Mouse (Mus musculus): ENCODE results near the gene Cdc14b. TPM values are rescaled to one million over a fixed set of nuclear protein-coding genes. Genes with fewer than 3 reads are reported as not detected.
A peak's percentile ranks its signal among the peaks of the same experiment; 100 is the strongest.
"Not testable (repeated sequence)": the region's sequence is repeated elsewhere in the genome, so short reads cannot be mapped to it uniquely, and the experiment has no call there.

Gene Cdc14b
- polyA plus RNA-seq, 1 experiment from 2014 or later = 29.5 TPM

DNA sequence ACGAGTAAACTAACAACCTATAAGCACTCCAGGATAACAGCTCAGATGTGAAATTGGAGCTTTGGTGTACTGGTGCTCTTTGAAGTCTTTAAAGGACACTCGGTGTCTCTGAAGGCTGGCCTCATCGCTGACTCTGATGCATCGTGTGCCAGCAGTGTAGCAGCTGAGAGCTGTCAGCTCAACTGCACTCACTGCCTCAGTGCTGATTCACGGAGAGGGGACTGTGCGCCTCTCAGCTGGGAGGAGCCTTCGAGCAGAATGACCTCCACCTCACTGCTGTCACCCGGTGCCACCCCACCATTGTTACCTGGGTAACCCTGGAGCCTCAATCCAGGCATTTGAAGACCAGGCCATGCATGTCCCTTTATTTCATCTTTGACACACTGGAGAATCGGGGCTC, 7.9 kb downstream of the Cdc14b start:
- H3K9me3 ChIP-seq (replicated peaks; ENCODE audit: control insufficient read depth, low read length) = no peaks in the 10 kb centered on the region
- no peak overlapping the region for H3K4me3 ChIP-seq (ENCODE audit: low read depth, low read length)
- H3K4me2 ChIP-seq = peak overlapping the region; percentile 24; the same call in 1 of the 2 replicates
- no peak overlapping the region for H3K9ac ChIP-seq (ENCODE audit: low read depth, low read length)
- no peaks in the 10 kb centered on the region for H3K27me3 ChIP-seq (ENCODE audit: control insufficient read depth, insufficient read depth, low read length)
- peak; percentile 39; the same call in 1 of the 2 replicates for ATAC-seq (replicated peaks; ENCODE audit: insufficient number of reproducible peaks, low FRiP score, low TSS enrichment)
- WGBS (ENCODE audit: insufficient replicate concordance) = 25% methylated on average over 9 of the region's 9 CpGs
- H3K36me3 ChIP-seq (ENCODE audit: control insufficient read depth, insufficient read depth, low read length) = no peaks in the 10 kb centered on the region
- peaks cover 4% of the 10 kb centered on the region for H3K4me1 ChIP-seq (ENCODE audit: control insufficient read depth, insufficient read depth, low read length)
- no peak overlapping the region for H3K27ac ChIP-seq (ENCODE audit: low read depth, low read length)

DNA sequence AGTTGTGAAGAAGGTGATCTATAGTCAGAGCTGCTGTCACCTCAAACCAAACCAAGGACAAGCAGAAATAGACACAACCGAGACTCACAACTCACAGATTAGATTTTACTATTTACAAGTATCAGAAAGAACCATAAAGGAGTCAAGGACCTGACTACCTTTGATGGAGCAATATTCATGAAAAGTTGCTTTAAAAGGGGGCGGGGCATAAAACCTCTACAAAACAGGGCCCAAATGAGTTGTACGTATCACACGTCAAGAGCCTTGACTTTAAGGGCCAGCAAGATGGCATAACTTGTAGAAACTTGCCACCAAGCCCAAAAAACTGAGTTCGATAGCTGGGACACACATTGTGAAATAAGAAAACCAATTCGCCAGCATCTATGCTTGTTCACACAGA, 10.5 kb downstream of the Cdc14b start:
- Histone ChIP-seq H3K4me1 (ENCODE audit: control insufficient read depth, insufficient read depth, low read length) (peaks cover 4% of the 10 kb centered on the region), H3K9me3 (replicated peaks; ENCODE audit: control insufficient read depth, low read length) (no peaks in the 10 kb centered on the region), H3K36me3 (ENCODE audit: control insufficient read depth, insufficient read depth, low read length) (no peaks in the 10 kb centered on the region), H3K4me3 (ENCODE audit: low read depth, low read length) (no peak overlapping the region), H3K27me3 (ENCODE audit: control insufficient read depth, insufficient read depth, low read length) (no peaks in the 10 kb centered on the region), H3K9ac (ENCODE audit: low read depth, low read length) (no peak overlapping the region), H3K4me2 (no peak overlapping the region), H3K27ac (ENCODE audit: low read depth, low read length) (no peak overlapping the region)
- 90% methylated on average over 6 of the region's 6 CpGs for WGBS (ENCODE audit: insufficient replicate concordance)
- no peak for ATAC-seq (replicated peaks; ENCODE audit: insufficient number of reproducible peaks, low FRiP score, low TSS enrichment)

DNA sequence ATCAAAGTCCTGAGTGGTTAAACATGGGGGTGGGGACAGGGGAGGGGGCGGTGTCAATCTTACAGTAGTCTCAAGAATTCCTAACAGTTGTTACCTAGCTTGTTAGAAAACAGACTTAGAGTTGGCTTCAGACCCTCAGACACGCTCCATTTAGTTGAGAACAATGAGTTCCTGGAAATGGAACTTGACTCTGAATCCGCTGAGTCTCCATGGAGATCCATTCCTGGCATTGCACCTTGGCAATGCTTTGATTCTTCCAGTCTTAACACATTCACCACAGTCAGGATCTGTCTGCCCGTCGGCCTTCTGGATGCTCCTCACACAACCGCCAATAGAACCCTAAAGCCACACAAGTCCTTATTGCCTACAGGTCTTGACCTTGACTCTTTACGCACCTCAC, 15.2 kb downstream of the Cdc14b start:
- H3K4me1 ChIP-seq (ENCODE audit: control insufficient read depth, insufficient read depth, low read length) = no peaks in the 10 kb centered on the region; the same call in 1 of the 2 replicates
- no peak overlapping the region for H3K27ac ChIP-seq (ENCODE audit: low read depth, low read length)
- H3K27me3 ChIP-seq (ENCODE audit: control insufficient read depth, insufficient read depth, low read length) = no peaks in the 10 kb centered on the region
- H3K4me3 ChIP-seq (ENCODE audit: low read depth, low read length) = no peak overlapping the region
- no peaks in the 10 kb centered on the region for H3K36me3 ChIP-seq (ENCODE audit: control insufficient read depth, insufficient read depth, low read length)
- WGBS (ENCODE audit: insufficient replicate concordance) = 91% methylated on average over 7 of the region's 7 CpGs
- no peak overlapping the region for H3K4me2 ChIP-seq
- ATAC-seq (replicated peaks; ENCODE audit: insufficient number of reproducible peaks, low FRiP score, low TSS enrichment) = no peak
- H3K9me3 ChIP-seq (replicated peaks; ENCODE audit: control insufficient read depth, low read length) = no peaks in the 10 kb centered on the region
- H3K9ac ChIP-seq (ENCODE audit: low read depth, low read length) = no peak overlapping the region

DNA sequence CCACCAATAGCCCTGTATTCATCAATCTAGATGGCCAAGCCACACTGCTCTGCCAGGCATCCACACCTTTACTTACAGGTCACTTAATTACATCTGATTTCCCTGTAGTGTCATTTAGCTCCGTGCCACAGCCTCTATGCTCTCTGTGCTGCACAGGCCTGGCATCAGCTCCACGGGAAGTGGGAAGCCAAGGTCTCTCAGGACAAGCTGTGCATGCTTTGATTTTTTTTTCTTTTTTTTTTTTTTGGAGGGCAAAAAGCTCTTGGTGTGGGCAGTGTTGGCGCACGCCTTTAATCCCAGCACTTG, 16.6 kb downstream of the Cdc14b start:
- H3K27ac ChIP-seq (ENCODE audit: low read depth, low read length) = no peak overlapping the region
- 75% methylated on average over 4 of the region's 4 CpGs for WGBS (ENCODE audit: insufficient replicate concordance)

DNA sequence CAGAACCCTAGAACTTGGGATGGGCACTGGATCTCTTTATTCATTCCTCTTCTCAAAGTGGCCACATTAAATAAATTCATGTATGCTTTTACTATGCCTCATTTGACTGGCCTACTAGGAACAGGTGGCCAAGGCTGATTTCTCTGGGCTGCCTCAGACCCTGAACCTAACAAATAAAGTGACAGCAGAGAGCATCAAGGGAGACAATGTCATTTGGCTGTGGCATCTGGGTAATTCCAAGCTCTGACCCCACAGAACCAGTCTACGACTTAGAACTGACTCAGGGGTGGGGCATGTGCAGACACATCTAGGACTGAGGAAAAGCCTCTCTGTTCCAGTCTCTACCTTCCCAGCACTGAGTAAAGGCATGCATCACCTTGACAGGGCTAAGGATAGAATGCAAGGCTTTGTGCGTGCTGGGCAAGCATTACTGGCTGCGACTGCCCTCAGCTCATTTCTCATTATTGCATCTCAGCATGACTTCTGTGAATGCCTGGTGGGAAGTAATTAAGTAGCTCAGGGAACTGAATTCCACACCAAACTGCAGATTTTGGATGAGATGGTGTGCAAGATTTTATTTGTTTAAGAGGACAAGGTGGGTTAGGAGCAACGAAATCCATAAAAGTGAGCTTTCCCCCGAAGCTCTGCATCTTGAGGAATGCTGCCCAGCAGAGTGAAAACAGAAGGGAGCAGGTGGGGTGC, 17.1 kb downstream of the Cdc14b start:
- no peak overlapping the region for H3K9ac ChIP-seq (ENCODE audit: low read depth, low read length)
- no peaks in the 10 kb centered on the region for H3K36me3 ChIP-seq (ENCODE audit: control insufficient read depth, insufficient read depth, low read length)
- 39% methylated on average over 5 of the region's 5 CpGs for WGBS (ENCODE audit: insufficient replicate concordance)
- H3K4me2 ChIP-seq = no peak overlapping the region
- H3K27ac ChIP-seq (ENCODE audit: low read depth, low read length) = no peak overlapping the region
- no peaks in the 10 kb centered on the region for H3K27me3 ChIP-seq (ENCODE audit: control insufficient read depth, insufficient read depth, low read length)
- no peak for ATAC-seq (replicated peaks; ENCODE audit: insufficient number of reproducible peaks, low FRiP score, low TSS enrichment)
- H3K9me3 ChIP-seq (replicated peaks; ENCODE audit: control insufficient read depth, low read length) = no peaks in the 10 kb centered on the region
- H3K4me3 ChIP-seq (ENCODE audit: low read depth, low read length) = no peak overlapping the region
- no peaks in the 10 kb centered on the region; the same call in 1 of the 2 replicates for H3K4me1 ChIP-seq (ENCODE audit: control insufficient read depth, insufficient read depth, low read length)

More for the DNA sequence above, 16.6 kb downstream of the Cdc14b start:
- Histone ChIP-seq H3K27me3 (ENCODE audit: control insufficient read depth, insufficient read depth, low read length) (no peaks in the 10 kb centered on the region), H3K9ac (ENCODE audit: low read depth, low read length) (no peak overlapping the region), H3K4me3 (ENCODE audit: low read depth, low read length) (no peak overlapping the region), H3K9me3 (replicated peaks; ENCODE audit: control insufficient read depth, low read length) (no peaks in the 10 kb centered on the region), H3K4me1 (ENCODE audit: control insufficient read depth, insufficient read depth, low read length) (no peaks in the 10 kb centered on the region; the same call in 1 of the 2 replicates), H3K36me3 (ENCODE audit: control insufficient read depth, insufficient read depth, low read length) (no peaks in the 10 kb centered on the region), H3K4me2 (no peak overlapping the region)
- no peak for ATAC-seq (replicated peaks; ENCODE audit: insufficient number of reproducible peaks, low FRiP score, low TSS enrichment)

DNA sequence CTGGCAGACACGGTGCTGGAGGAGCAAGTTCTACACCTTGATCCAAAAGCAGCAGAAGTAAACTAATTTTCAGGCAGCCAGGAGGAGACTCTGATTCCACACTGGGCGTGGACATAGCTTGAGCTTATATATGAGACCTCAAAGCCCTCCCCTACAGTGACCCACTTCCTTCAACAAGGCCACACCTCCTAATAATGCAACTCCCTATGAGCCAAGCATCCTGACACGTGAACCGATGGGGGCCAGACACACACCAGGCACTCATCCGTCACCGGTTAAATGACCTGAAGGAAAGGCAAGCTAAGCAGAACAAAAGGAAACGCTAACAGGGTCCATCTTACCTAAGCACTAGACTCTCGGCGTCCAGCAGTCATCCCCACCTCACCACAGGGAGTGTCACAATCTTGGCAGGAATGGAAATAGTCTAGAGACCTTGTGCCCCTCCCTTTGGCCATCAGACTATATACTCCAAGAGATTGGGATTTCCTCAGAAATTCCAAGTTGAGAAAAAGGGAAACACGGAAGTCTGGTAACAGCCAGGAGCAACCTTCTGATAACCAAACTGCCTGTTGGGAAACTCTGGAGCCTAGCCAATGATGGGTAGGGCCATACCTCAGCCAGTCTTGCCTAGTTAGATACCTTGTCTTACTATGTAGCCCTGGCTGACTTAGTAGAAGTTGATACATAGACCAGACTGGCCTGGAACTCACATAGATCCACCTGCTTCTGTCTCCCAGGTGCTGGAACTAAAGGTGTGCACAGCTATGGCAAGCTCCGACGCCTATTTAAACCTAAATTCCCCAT, 17.9 kb downstream of the Cdc14b start:
- WGBS (ENCODE audit: insufficient replicate concordance) = 75% methylated on average over 12 of the region's 12 CpGs
- Histone ChIP-seq H3K4me3 (ENCODE audit: low read depth, low read length) (no peak overlapping the region), H3K27me3 (ENCODE audit: control insufficient read depth, insufficient read depth, low read length) (no peaks in the 10 kb centered on the region), H3K9me3 (replicated peaks; ENCODE audit: control insufficient read depth, low read length) (no peaks in the 10 kb centered on the region), H3K4me1 (ENCODE audit: control insufficient read depth, insufficient read depth, low read length) (no peaks in the 10 kb centered on the region; the same call in 1 of the 2 replicates), H3K36me3 (ENCODE audit: control insufficient read depth, insufficient read depth, low read length) (no peaks in the 10 kb centered on the region), H3K27ac (ENCODE audit: low read depth, low read length) (no peak overlapping the region), H3K4me2 (no peak overlapping the region), H3K9ac (ENCODE audit: low read depth, low read length) (no peak overlapping the region)
- ATAC-seq (replicated peaks; ENCODE audit: insufficient number of reproducible peaks, low FRiP score, low TSS enrichment) = no peak

DNA sequence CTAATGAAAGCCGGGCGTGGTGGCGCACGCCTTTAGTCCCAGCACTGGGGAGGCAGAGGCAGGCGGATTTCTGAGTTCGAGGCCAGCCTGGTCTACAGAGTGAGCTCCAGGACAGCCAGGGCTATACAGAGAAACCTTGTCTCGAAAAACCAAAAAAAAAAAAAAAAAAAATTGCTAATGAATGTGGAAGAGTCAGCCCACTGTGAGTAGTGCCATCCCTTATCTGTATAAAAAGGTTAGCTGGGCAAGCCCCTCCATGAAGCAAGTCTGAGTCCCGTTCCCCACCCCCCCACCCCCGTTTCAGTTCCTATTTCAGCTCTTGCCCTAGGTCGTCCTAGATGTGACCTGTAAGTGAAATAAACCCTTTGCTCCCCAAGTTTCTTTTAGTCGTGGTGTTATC, 20.9 kb downstream of the Cdc14b start:
- WGBS (ENCODE audit: insufficient replicate concordance) = 78% methylated on average over 9 of the region's 11 CpGs
- not testable (repeated sequence) for ATAC-seq (replicated peaks; ENCODE audit: insufficient number of reproducible peaks, low FRiP score, low TSS enrichment); H3K4me2 ChIP-seq; H3K4me1 ChIP-seq (ENCODE audit: control insufficient read depth, insufficient read depth, low read length); H3K27me3 ChIP-seq (ENCODE audit: control insufficient read depth, insufficient read depth, low read length); H3K9me3 ChIP-seq (replicated peaks; ENCODE audit: control insufficient read depth, low read length); H3K9ac ChIP-seq (ENCODE audit: low read depth, low read length); H3K27ac ChIP-seq (ENCODE audit: low read depth, low read length); H3K36me3 ChIP-seq (ENCODE audit: control insufficient read depth, insufficient read depth, low read length); H3K4me3 ChIP-seq (ENCODE audit: low read depth, low read length)

DNA sequence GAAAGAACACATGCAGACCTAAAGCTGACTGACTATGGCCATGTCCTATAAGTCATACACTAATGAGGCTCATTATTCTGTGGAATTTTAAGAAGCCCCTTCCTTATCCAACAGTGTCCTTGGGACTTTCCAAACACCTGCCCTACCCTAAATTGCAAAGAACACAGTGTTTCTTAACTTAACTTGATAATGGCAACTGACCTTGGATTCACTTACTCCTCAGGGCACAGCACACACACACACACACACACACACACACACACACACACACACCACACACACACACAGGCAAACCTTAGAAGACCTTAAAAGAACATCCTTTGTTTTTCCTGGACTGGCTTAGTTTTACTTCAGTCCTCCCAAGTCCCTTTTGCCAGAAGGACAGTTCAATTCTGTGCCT, 21.4 kb downstream of the Cdc14b start:
- H3K4me2 ChIP-seq = no peak overlapping the region
- ATAC-seq (replicated peaks; ENCODE audit: insufficient number of reproducible peaks, low FRiP score, low TSS enrichment) = no peak
- H3K36me3 ChIP-seq (ENCODE audit: control insufficient read depth, insufficient read depth, low read length) = no peaks in the 10 kb centered on the region
- no peaks in the 10 kb centered on the region for H3K27me3 ChIP-seq (ENCODE audit: control insufficient read depth, insufficient read depth, low read length)
- no peak overlapping the region for H3K4me3 ChIP-seq (ENCODE audit: low read depth, low read length)
- H3K27ac ChIP-seq (ENCODE audit: low read depth, low read length) = no peak overlapping the region
- H3K9me3 ChIP-seq (replicated peaks; ENCODE audit: control insufficient read depth, low read length) = no peaks in the 10 kb centered on the region
- H3K9ac ChIP-seq (ENCODE audit: low read depth, low read length) = no peak overlapping the region
- peaks cover 8% of the 10 kb centered on the region for H3K4me1 ChIP-seq (ENCODE audit: control insufficient read depth, insufficient read depth, low read length)

DNA sequence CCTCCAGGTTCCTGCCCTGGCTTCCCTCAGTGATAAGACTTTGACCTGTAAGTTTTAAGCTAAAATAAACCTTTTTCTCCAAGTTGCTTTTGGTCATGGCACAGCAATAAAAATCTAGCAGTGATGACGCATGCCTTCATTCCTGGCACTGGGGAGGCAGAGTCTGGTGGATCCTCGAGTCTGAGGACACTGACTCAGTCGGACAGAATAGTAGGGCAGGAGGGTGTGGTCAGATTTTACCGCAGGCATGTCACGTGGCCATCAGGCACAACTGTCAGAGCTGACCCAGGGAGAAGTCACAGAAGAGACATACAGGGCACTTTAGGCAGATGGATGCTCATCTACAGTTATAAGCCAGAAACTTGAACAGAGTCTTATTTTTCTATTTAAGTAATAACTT, 22.9 kb downstream of the Cdc14b start:
- ATAC-seq (replicated peaks; ENCODE audit: insufficient number of reproducible peaks, low FRiP score, low TSS enrichment) = no peak
- H3K4me2 ChIP-seq = no peak overlapping the region
- H3K4me1 ChIP-seq (ENCODE audit: control insufficient read depth, insufficient read depth, low read length) = peaks cover 8% of the 10 kb centered on the region; the same call in 1 of the 2 replicates
- no peaks in the 10 kb centered on the region for H3K36me3 ChIP-seq (ENCODE audit: control insufficient read depth, insufficient read depth, low read length)
- H3K27ac ChIP-seq (ENCODE audit: low read depth, low read length) = no peak overlapping the region
- H3K27me3 ChIP-seq (ENCODE audit: control insufficient read depth, insufficient read depth, low read length) = no peaks in the 10 kb centered on the region
- WGBS (ENCODE audit: insufficient replicate concordance) = 60% methylated on average over 5 of the region's 5 CpGs
- H3K4me3 ChIP-seq (ENCODE audit: low read depth, low read length) = no peak overlapping the region
- no peaks in the 10 kb centered on the region for H3K9me3 ChIP-seq (replicated peaks; ENCODE audit: control insufficient read depth, low read length)
- H3K9ac ChIP-seq (ENCODE audit: low read depth, low read length) = no peak overlapping the region
